In genomic region chr4:83525690-83526055, GRCm38 (mm10) we compare ENCODE assay signal across 8 mouse cellular contexts. TPM values are rescaled to one million over a fixed set of nuclear protein-coding genes. Genes with fewer than 3 reads are reported as not detected.
A peak's percentile ranks its signal among the peaks of the same experiment; 100 is the strongest.
DNase-seq lines count a peak whose midpoint lies in the region; ATAC-seq and TF ChIP-seq lines count a peak whose summit lies in the region.

No protein-coding gene starts in this region.

- peak overlapping the region; percentile 74 for H3K4me3 ChIP-seq in forebrain, embryonic 10.5 days
- peak overlapping the region; percentile 74 for H3K4me3 ChIP-seq in limb, embryonic 14.5 days (replicated peaks; ENCODE audit: low read length)
- H3K4me3 ChIP-seq in olfactory bulb, adult 2 months (ENCODE audit: insufficient read depth, low read depth, low read length) = peak overlapping the region; percentile 97

- peaks cover 63% of the 10 kb centered on the region for H3K4me1 ChIP-seq in forebrain, embryonic 10.5 days
- peaks cover 13% of the 10 kb centered on the region; the same call in 1 of the 2 replicates for H3K4me1 ChIP-seq in limb, embryonic 14.5 days (ENCODE audit: control insufficient read depth, insufficient read depth, low read length)
- no peaks in the 10 kb centered on the region; the same call in 1 of the 2 replicates for H3K4me1 ChIP-seq in olfactory bulb, adult 2 months (ENCODE audit: control insufficient read depth, insufficient read depth, low read length)

- intact Hi-C loops in left cerebral cortex, postnatal 25 days (cut with DNase I) = loop anchor here (1.0 to 2.0 kb wide), 2 partner anchors 39 to 109 kb away; partner anchors contain the start of genes Psip1 and Snapc3
- intact Hi-C loops in left cerebral cortex, postnatal 4 days (cut with DNase I) = loop anchor here (5.0 kb wide), 1 partner anchor 42 kb away; no protein-coding TSS in a partner anchor

- WGBS in forebrain, embryonic 10.5 days = under 1% methylated on average over 18 of the region's 18 CpGs
- 0% methylated on average over 18 of the region's 18 CpGs for WGBS in limb, embryonic 14.5 days
- 1% methylated on average over 18 of the region's 18 CpGs for WGBS in olfactory bulb, adult 2 months

- no peak for TF ChIP-seq CTCF in olfactory bulb, adult 2 months (IDR thresholded peaks at IDR 0.05; ENCODE audit: insufficient read depth, low read depth, low read length)

- peak overlapping the region; percentile 99 for H3K27ac ChIP-seq in forebrain, embryonic 10.5 days
- H3K27ac ChIP-seq in limb, embryonic 14.5 days (replicated peaks; ENCODE audit: low read depth, low read length) = peak overlapping the region; percentile 16; the same call in 1 of the 2 replicates
- H3K27ac ChIP-seq in olfactory bulb, adult 2 months (ENCODE audit: insufficient read depth, low read depth, low read length) = no peak overlapping the region

- ATAC-seq in limb, embryonic 14.5 days (ENCODE audit: low FRiP score, low read depth) = peak; percentile 56

- peak; percentile 26 to 43 for DNase-seq in left cerebral cortex, postnatal 25 days (ENCODE audit: low spot score in 2 of 2)
- no peak for DNase-seq in left cerebral cortex, postnatal 4 days
- peak; percentile 70 for DNase-seq in ZHBTc4 (ENCODE audit: low read depth, low spot score)
- no peak for DNase-seq in forebrain, embryonic 10.5 days (ENCODE audit: extremely low spot score, low spot score)
- DNase-seq in limb, embryonic 14.5 days (ENCODE audit: low spot score) = peak; percentile 15
- no peak for DNase-seq in cerebellum, postnatal 14 days
- no peak for DNase-seq in layer of hippocampus, adult 18-20 months (ENCODE audit: low spot score in 2 of 2)

- H3K9ac ChIP-seq in limb, embryonic 14.5 days (ENCODE audit: low read depth, low read length, severe bottlenecking) = peak overlapping the region; percentile 69

- H3K36me3 ChIP-seq in forebrain, embryonic 10.5 days (replicated peaks) = no peaks in the 10 kb centered on the region
- no peaks in the 10 kb centered on the region for H3K36me3 ChIP-seq in limb, embryonic 14.5 days (ENCODE audit: control insufficient read depth, insufficient read depth, low read length)

- peak overlapping the region; percentile 85 for H3K4me2 ChIP-seq in limb, embryonic 14.5 days (replicated peaks; ENCODE audit: low read depth, low read length, severe bottlenecking)

- H3K9me3 ChIP-seq in forebrain, embryonic 10.5 days = no peaks in the 10 kb centered on the region
- no peaks in the 10 kb centered on the region for H3K9me3 ChIP-seq in limb, embryonic 14.5 days (ENCODE audit: control insufficient read depth, low read length)

- H3K27me3 ChIP-seq in forebrain, embryonic 10.5 days (ENCODE audit: poor library complexity, severe bottlenecking) = no peaks in the 10 kb centered on the region
- H3K27me3 ChIP-seq in limb, embryonic 14.5 days (ENCODE audit: control insufficient read depth, insufficient read depth, low read length) = no peaks in the 10 kb centered on the region

- TF ChIP-seq POLR2A in limb, embryonic 14.5 days (IDR thresholded peaks at IDR 0.05; ENCODE audit: borderline replicate concordance, extremely low read depth, insufficient read depth, insufficient read length) = no peak
- no peak for TF ChIP-seq POLR2A in olfactory bulb, adult 2 months (IDR thresholded peaks at IDR 0.05; ENCODE audit: insufficient read depth, low read depth, low read length)

RNA-seq across cellular contexts. Expression of gene Ccdc171, which starts 0.3 kb away (rescaled TPM):
- 1 to 10 TPM; 3.3 to 3.8 TPM for total RNA-seq in left cerebral cortex, postnatal 25 days (2021)
- 1 to 10 TPM; 4.2 to 5.6 TPM for total RNA-seq in left cerebral cortex, postnatal 4 days (2021)
- polyA plus RNA-seq in forebrain, embryonic 10.5 days (2016; fragmentation: Nextera tagmentation; extraction: Ambion mirVana) = 6.1 and 7.3 TPM in 2 replicates
- polyA plus RNA-seq in limb, embryonic 14.5 days (2012; rRNA removed) = 3.6 and 5.0 TPM in 2 replicates
- polyA plus RNA-seq in limb, embryonic 14.5 days (2014; fragmentation: Nextera tagmentation; extraction: Ambion mirVana) = 4.1 and 5.0 TPM in 2 replicates
- polyA plus RNA-seq in olfactory bulb, adult 2 months (2012; ENCODE audit: insufficient read depth, insufficient read length, low replicate concordance, missing spikeins) = not detected in 2 replicates
- 1 to 10 TPM; 4.0 to 6.0 TPM for total RNA-seq in layer of hippocampus, adult 18-20 months (2021)

RNA-seq across cellular contexts. Expression of gene Psip1, which starts 39.4 kb away (rescaled TPM):
- 100 to 1,000 TPM; 191 to 194 TPM for total RNA-seq in left cerebral cortex, postnatal 25 days (2021)
- total RNA-seq in left cerebral cortex, postnatal 4 days (2021) = 100 to 1,000 TPM; 271 to 277 TPM
- polyA plus RNA-seq in forebrain, embryonic 10.5 days (2016; fragmentation: Nextera tagmentation; extraction: Ambion mirVana) = 334 and 356 TPM in 2 replicates
- 108 and 120 TPM in 2 replicates for polyA plus RNA-seq in limb, embryonic 14.5 days (2012; rRNA removed)
- 138 and 156 TPM in 2 replicates for polyA plus RNA-seq in limb, embryonic 14.5 days (2014; fragmentation: Nextera tagmentation; extraction: Ambion mirVana)
- polyA plus RNA-seq in olfactory bulb, adult 2 months (2012; ENCODE audit: insufficient read depth, insufficient read length, low replicate concordance, missing spikeins) = 311 TPM in 1 of 2 replicates, not detected in the other
- 100 to 1,000 TPM; 204 to 211 TPM for total RNA-seq in layer of hippocampus, adult 18-20 months (2021)

Comparison
In these comparisons a context has a peak if more than half of its experiments do, and no peak if none do; other contexts are left out.
1. DNase-seq: peak in left cerebral cortex, postnatal 25 days (2 of 2), ZHBTc4 (single experiment) and limb, embryonic 14.5 days (single experiment); none in left cerebral cortex, postnatal 4 days (single experiment), forebrain, embryonic 10.5 days (single experiment), cerebellum, postnatal 14 days (0 of 2) and layer of hippocampus, adult 18-20 months (0 of 2).
2. Peak in every context shown above with its lines, with median percentiles within 50 percentile points of each other: H3K4me3 ChIP-seq.